Mouse (Mus musculus) central nervous system, embryonic 18 days (tissue): ENCODE data around the gene Nedd1. TPM values are rescaled to one million over a fixed set of nuclear protein-coding genes. Genes with fewer than 3 reads are reported as not detected.

Experiments
- polyA plus RNA-seq: library from polyadenylated mRNA; depleted of rRNA; stranded (reverse); fragments of >200 nt; gene quantifications from 2 replicates; pipeline ENCODE4 v1.2.3, GENCODE M21; 2012; rRNA removed

Nedd1 gene
- 5.2 and 6.8 TPM in 2 replicates for polyA plus RNA-seq

DNA sequence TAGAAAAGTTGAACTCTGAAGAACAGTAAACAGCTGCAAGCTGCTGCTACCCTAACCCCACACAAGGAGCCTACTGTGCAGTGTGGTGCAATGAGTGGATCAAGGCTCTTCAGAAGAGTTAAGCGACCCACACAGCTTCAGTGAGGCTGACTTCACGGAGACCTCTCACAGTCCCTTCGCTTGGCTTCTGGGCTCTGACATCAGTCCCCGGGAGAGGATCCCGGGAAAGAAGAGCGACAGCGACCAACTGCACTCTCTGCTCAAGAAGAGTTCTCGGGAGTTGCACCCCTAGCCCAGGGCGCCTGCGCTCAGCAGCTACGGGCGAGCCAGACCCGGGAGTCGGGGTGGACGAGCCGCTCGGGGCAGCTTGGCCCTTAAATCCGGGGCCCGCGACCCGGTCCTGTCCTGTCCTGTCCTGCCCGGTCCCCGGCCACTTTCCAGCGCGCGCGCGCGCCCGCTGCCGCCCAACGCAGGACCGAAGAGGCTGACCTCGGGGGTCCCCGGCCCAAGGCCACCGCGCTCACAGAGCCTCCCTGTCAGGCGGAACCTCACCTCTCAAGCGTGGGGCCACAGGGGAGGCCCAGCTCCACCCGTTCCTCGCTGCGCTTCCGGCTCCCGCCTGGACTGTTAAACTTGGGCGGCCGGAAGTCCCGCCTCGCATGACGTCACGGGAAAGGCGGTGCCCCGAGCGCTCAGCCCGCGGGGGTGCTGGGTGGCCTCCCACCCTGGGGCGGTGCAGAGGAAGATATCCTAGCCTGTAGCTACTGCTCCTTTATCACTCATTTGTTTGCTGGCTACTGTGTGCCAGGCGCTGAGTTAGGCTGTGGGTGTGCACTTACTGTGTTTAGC, at the start of gene Nedd1:
Gene Nedd1, minus strand, starts transcription at position 650 of the 849 bp plus-strand sequence.

